Mouse (Mus musculus) neural tube, embryonic 12.5 days (tissue): ENCODE data around the gene R3hdml. TPM values are rescaled to one million over a fixed set of nuclear protein-coding genes. Genes with fewer than 3 reads are reported as not detected.
A peak's percentile ranks its signal among the peaks of the same experiment; 100 is the strongest.

Source experiments
- ATAC-seq: fragments of 200-750 bp; cut with Nextera tagmentation; 2 replicates; pipeline ENCODE4 v1.8.0; 2017; ENCODE audit warnings: low read depth, mild to moderate bottlenecking, moderate TSS enrichment, moderate library complexity; ENCODE audit not compliant: low FRiP score
- H3K27ac ChIP-seq: fragments of 300-500 bp; sonication (generic); 2 replicates; pipeline ENCODE4 v1.5.1; 2016
- H3K27me3 ChIP-seq: fragments of 300-500 bp; sonication (generic); replicated peaks from 2 replicates; pipeline ENCODE4 v1.6.1; 2016; ENCODE audit warnings: mild to moderate bottlenecking
- H3K36me3 ChIP-seq: fragments of 300-500 bp; sonication (generic); 2 replicates; pipeline ENCODE4 v1.6.1; 2016; ENCODE audit warnings: mild to moderate bottlenecking
- H3K4me1 ChIP-seq: fragments of 300-500 bp; sonication (generic); 2 replicates; pipeline ENCODE4 v1.6.1; 2016
- H3K4me2 ChIP-seq: fragments of 300-500 bp; sonication (generic); replicated peaks from 2 replicates; pipeline ENCODE4 v1.6.1; 2016; ENCODE audit warnings: mild to moderate bottlenecking
- H3K4me3 ChIP-seq: fragments of 300-500 bp; sonication (generic); 2 replicates; pipeline ENCODE4 v1.5.1; 2016
- H3K9ac ChIP-seq: fragments of 300-500 bp; sonication (generic); 2 replicates; pipeline ENCODE4 v1.6.1; 2016; ENCODE audit warnings: mild to moderate bottlenecking
- H3K9me3 ChIP-seq: fragments of 300-500 bp; sonication (generic); 2 replicates; pipeline ENCODE4 v1.6.1; 2016; ENCODE audit warnings: mild to moderate bottlenecking
- WGBS: fragments of 180-500 bp; shearing (Covaris S2); methylation state at CpG from one replicate; pipeline ENCODE4 v1.1.7; 2016; 5-methylcytosine and 5-hydroxymethylcytosine counted together
- polyA plus RNA-seq: library from polyadenylated mRNA; unstranded; fragments of >200 nt; fragmentation: Nextera tagmentation; extraction: Ambion mirVana; gene quantifications from 2 replicates; pipeline ENCODE4 v1.2.1, GENCODE M21; 2016

Gene R3hdml
- polyA plus RNA-seq, 1 experiment from 2014 or later = not detected

DNA sequence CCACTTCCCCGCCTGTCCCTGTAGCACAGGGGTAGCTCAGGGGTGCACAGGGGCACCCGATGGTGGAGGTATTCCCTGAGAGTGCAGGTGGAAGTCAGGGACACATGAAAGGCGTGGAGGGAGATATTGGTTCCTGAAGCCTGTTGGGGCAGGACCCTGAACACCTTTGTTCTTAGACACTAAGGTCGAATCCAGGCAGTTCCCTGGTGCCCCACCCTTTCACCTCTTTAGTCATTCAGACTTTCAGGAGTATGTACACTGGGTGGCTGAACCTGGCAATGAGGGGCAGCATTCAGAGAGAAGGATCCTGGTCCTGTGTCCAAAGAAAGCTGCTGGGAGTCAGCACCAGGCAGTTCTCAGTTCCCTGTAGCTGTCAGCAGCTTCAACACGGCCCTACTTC, 29.7 kb upstream of the R3hdml start:
- WGBS = 83% methylated on average over 5 of the region's 5 CpGs
- Histone ChIP-seq H3K36me3 (no peaks in the 10 kb centered on the region; the same call in 1 of the 2 replicates), H3K27ac (no peak overlapping the region), H3K9me3 (no peaks in the 10 kb centered on the region), H3K9ac (no peak overlapping the region), H3K4me1 (no peaks in the 10 kb centered on the region), H3K4me3 (no peak overlapping the region), H3K27me3 (no peaks in the 10 kb centered on the region; the same call in 1 of the 2 replicates), H3K4me2 (no peak overlapping the region)
- no peak for ATAC-seq

DNA sequence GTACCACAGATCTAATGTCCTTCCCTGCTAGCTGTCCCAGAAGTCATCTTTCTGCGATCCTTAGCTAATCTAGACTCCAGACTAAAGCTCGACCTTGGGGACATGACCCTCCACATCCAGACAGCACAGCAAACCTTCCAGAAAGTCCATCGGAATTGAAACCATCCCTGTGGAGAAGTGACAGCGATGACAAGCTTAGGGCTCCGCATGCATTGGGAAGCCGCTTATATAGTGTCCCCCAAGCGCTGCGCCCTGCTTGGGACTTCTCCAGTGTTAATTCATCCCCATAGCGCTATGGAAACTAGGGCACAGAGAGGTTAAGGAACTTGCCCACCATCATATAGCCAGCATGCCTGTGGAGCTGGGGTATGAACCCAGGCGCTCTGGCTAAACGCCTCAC, 29.3 kb upstream of the R3hdml start:
- ATAC-seq = no peak
- no peaks in the 10 kb centered on the region for H3K9me3 ChIP-seq
- no peaks in the 10 kb centered on the region; the same call in 1 of the 2 replicates for H3K27me3 ChIP-seq
- no peak overlapping the region for H3K27ac ChIP-seq
- no peak overlapping the region for H3K4me3 ChIP-seq
- no peak overlapping the region for H3K4me2 ChIP-seq
- H3K4me1 ChIP-seq = no peaks in the 10 kb centered on the region
- WGBS = 80% methylated on average over 11 of the region's 11 CpGs
- H3K9ac ChIP-seq = no peak overlapping the region
- H3K36me3 ChIP-seq = peaks cover 2% of the 10 kb centered on the region; the same call in 1 of the 2 replicates

- Histone ChIP-seq H3K4me2 (no peak overlapping the region), H3K4me3 (no peak overlapping the region), H3K4me1 (no peaks in the 10 kb centered on the region), H3K9ac (no peak overlapping the region), H3K36me3 (peaks cover 7% of the 10 kb centered on the region; the same call in 1 of the 2 replicates), H3K27ac (no peak overlapping the region), H3K9me3 (no peaks in the 10 kb centered on the region), H3K27me3 (no peaks in the 10 kb centered on the region; the same call in 1 of the 2 replicates)
- WGBS = 65% methylated on average over 10 of the region's 10 CpGs
- no peak for ATAC-seq
Observed at GRCm38 (mm10) chr2:163463251-163463769, 28.8 kb upstream of the R3hdml start.

- 88% methylated on average over 4 of the region's 4 CpGs for whole genome bisulfite sequencing
- Histone ChIP-seq H3K27me3 (no peaks in the 10 kb centered on the region; the same call in 1 of the 2 replicates), H3K9ac (no peak overlapping the region), H3K4me3 (no peak overlapping the region), H3K4me2 (no peak overlapping the region), H3K9me3 (no peaks in the 10 kb centered on the region), H3K27ac (no peak overlapping the region), H3K36me3 (peaks cover 12% of the 10 kb centered on the region; the same call in 1 of the 2 replicates), H3K4me1 (no peaks in the 10 kb centered on the region)
- ATAC-seq = no peak
Observed at GRCm38 (mm10) chr2:163463998-163464397, 28.1 kb upstream of the R3hdml start.

GRCm38 (mm10) chr2:163464562-163464961, 27.6 kb upstream of the R3hdml start:
- WGBS = 79% methylated on average over 6 of the region's 6 CpGs
- Histone ChIP-seq H3K4me1 (no peaks in the 10 kb centered on the region), H3K27me3 (no peaks in the 10 kb centered on the region; the same call in 1 of the 2 replicates), H3K27ac (no peak overlapping the region), H3K9me3 (no peaks in the 10 kb centered on the region), H3K36me3 (peaks cover 18% of the 10 kb centered on the region), H3K4me2 (no peak overlapping the region), H3K9ac (no peak overlapping the region), H3K4me3 (no peak overlapping the region)
- ATAC-seq = no peak

- peaks cover 8% of the 10 kb centered on the region; the same call in 1 of the 2 replicates for H3K4me1 ChIP-seq
- no peak for ATAC-seq
- no peak overlapping the region for H3K4me2 ChIP-seq
- no peak overlapping the region for H3K9ac ChIP-seq
- H3K36me3 ChIP-seq = peaks cover 22% of the 10 kb centered on the region
- H3K9me3 ChIP-seq = no peaks in the 10 kb centered on the region
- no peaks in the 10 kb centered on the region for H3K27me3 ChIP-seq
- WGBS = 78% methylated on average over 8 of the region's 8 CpGs
- no peak overlapping the region for H3K4me3 ChIP-seq
- H3K27ac ChIP-seq = no peak overlapping the region
Observed at GRCm38 (mm10) chr2:163466771-163467170, 25.3 kb upstream of the R3hdml start.

- no peak overlapping the region for H3K4me3 ChIP-seq
- H3K4me2 ChIP-seq = no peak overlapping the region
- H3K9ac ChIP-seq = no peak overlapping the region
- H3K27me3 ChIP-seq = no peaks in the 10 kb centered on the region
- peaks cover 22% of the 10 kb centered on the region for H3K36me3 ChIP-seq
- ATAC-seq = no peak
- H3K9me3 ChIP-seq = no peaks in the 10 kb centered on the region
- H3K27ac ChIP-seq = no peak overlapping the region
- WGBS = 94% methylated on average over 6 of the region's 6 CpGs
- peaks cover 9% of the 10 kb centered on the region; the same call in 1 of the 2 replicates for H3K4me1 ChIP-seq
Observed at GRCm38 (mm10) chr2:163467585-163467984, 24.5 kb upstream of the R3hdml start.

DNA sequence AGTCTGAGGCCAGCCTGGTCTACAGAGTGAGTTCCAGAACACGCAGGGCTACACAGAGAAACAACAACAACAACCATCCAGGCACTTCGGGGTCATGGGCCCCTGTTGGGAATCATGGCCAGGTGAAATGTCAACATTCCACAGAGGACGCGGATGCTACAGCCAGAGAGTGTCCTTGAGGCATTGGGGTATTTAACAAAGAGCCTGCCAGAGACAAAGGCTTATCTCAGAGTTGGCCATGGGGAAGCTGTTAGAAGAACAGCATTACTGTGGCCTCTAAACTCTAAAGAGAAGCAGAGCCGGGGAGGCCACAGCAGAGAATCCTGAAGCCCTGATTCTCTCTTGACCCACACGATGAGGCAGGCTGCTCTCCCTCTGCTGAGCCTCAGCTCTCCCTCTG, 23.3 kb upstream of the R3hdml start:
- H3K9me3 ChIP-seq = no peaks in the 10 kb centered on the region
- peaks cover 9% of the 10 kb centered on the region; the same call in 1 of the 2 replicates for H3K4me1 ChIP-seq
- no peak overlapping the region for H3K9ac ChIP-seq
- no peak overlapping the region for H3K27ac ChIP-seq
- H3K4me3 ChIP-seq = no peak overlapping the region
- no peak for ATAC-seq
- peaks cover 22% of the 10 kb centered on the region for H3K36me3 ChIP-seq
- no peaks in the 10 kb centered on the region for H3K27me3 ChIP-seq
- H3K4me2 ChIP-seq = no peak overlapping the region
- WGBS = 92% methylated on average over 6 of the region's 6 CpGs

DNA sequence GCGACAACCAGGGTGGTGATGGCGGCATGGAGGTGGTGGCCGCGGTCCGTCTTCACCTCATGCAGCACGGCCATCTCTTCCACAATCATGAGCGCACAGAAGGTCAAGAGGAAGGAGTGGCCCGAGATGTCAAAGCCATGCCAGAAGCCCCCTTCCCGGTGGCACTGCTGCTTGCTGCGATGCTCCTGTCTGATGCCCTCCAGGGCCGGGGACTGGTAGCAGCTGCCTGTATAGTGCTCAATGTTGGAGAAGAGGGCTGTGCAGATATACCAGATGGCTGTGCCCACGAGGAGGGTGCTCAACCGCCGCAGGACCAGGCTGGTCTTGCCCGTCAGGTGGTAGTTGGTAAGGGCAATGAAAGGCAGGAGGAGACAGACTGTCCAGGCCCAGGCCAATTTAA, 22.4 kb upstream of the R3hdml start:
- H3K36me3 ChIP-seq = peaks cover 22% of the 10 kb centered on the region
- 94% methylated on average over 15 of the region's 15 CpGs for WGBS
- H3K4me1 ChIP-seq = peaks cover 9% of the 10 kb centered on the region; the same call in 1 of the 2 replicates
- no peak for ATAC-seq
- no peak overlapping the region for H3K27ac ChIP-seq
- no peaks in the 10 kb centered on the region for H3K9me3 ChIP-seq
- no peaks in the 10 kb centered on the region for H3K27me3 ChIP-seq
- no peak overlapping the region for H3K9ac ChIP-seq
- H3K4me3 ChIP-seq = no peak overlapping the region
- no peak overlapping the region for H3K4me2 ChIP-seq

- H3K9ac ChIP-seq = no peak overlapping the region
- H3K4me3 ChIP-seq = 0 out of 2 replicates have a peak overlapping the region, but pooled peaks have one; percentile 66
- H3K27me3 ChIP-seq = no peaks in the 10 kb centered on the region
- peaks cover 9% of the 10 kb centered on the region; the same call in 1 of the 2 replicates for H3K4me1 ChIP-seq
- H3K9me3 ChIP-seq = no peaks in the 10 kb centered on the region
- peaks cover 22% of the 10 kb centered on the region for H3K36me3 ChIP-seq
- H3K27ac ChIP-seq = no peak overlapping the region
- H3K4me2 ChIP-seq = peak overlapping the region; percentile 75
- ATAC-seq = no peak
- 59% methylated on average over 3 of the region's 3 CpGs for WGBS
Observed at GRCm38 (mm10) chr2:163471136-163471535, 21.0 kb upstream of the R3hdml start.

GRCm38 (mm10) chr2:163471710-163472465, 20.2 kb upstream of the R3hdml start:
- Histone ChIP-seq H3K4me3 (peak overlapping the region; percentile 66), H3K36me3 (peaks cover 22% of the 10 kb centered on the region), H3K27ac (no peak overlapping the region), H3K4me2 (peak overlapping the region; percentile 75), H3K27me3 (no peaks in the 10 kb centered on the region), H3K9me3 (no peaks in the 10 kb centered on the region), H3K4me1 (peaks cover 9% of the 10 kb centered on the region; the same call in 1 of the 2 replicates), H3K9ac (peak overlapping the region; percentile 74)
- 5% methylated on average over 36 of the region's 36 CpGs for WGBS
- ATAC-seq = peak; percentile 65

DNA sequence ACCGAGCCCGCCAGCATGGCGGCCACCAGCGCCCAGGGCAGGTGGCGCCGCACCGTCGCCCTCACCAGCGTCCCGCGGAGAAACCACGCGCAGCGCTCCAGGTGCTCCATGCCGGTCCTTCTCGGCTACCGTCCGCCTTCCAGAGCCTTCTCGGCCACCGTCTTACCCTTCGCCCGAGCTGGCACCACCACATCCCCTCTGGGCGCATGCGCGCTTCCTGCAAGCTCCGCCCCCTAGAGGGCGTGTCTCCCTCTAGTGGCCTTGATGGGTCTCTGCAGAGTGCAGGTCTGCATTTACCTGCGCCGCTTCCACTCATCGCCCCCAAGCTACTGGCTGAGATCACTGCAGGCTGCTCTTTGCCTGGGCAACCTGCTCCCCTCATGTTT, 19.7 kb upstream of the R3hdml start, which contains the start of gene Fitm2:
TSS of gene Fitm2 (minus strand) at position 164 of the 386 bp plus-strand sequence.
- no peaks in the 10 kb centered on the region for H3K9me3 ChIP-seq
- H3K4me3 ChIP-seq = peak within 1 kb of the TSS; percentile 66
- peak; percentile 95 for ATAC-seq
- WGBS = under 1% methylated on average over 30 of the region's 30 CpGs
- peak within 1 kb of the TSS; percentile 74 for H3K9ac ChIP-seq
- H3K4me1 ChIP-seq = peaks cover 9% of the 10 kb centered on the region; the same call in 1 of the 2 replicates
- H3K27me3 ChIP-seq = no peaks in the 10 kb centered on the region
- H3K27ac ChIP-seq = no peak within 1 kb of the TSS
- peaks cover 22% of the 10 kb centered on the region for H3K36me3 ChIP-seq
- H3K4me2 ChIP-seq = peak within 1 kb of the TSS; percentile 75
